Mouse (Mus musculus) hindbrain, embryonic 14.5 days (tissue): Measurements from ENCODE around the gene Park7. TPM values are rescaled to one million over a fixed set of nuclear protein-coding genes. Genes with fewer than 3 reads are reported as not detected.

Experiments
- ATAC-seq: fragments of 200-750 bp; cut with Nextera tagmentation; 2 replicates; pipeline ENCODE4 v1.8.0; 2017; ENCODE audit warnings: moderate number of reproducible peaks, mild to moderate bottlenecking, moderate TSS enrichment, moderate library complexity; ENCODE audit not compliant: low FRiP score
- DNase-seq: peaks from one replicate; pipeline ENCODE4 v3.0.0-alpha.2; 2015; ENCODE audit warnings: low spot score
- H3K27ac ChIP-seq: fragments of 300-500 bp; sonication (generic); 2 replicates; pipeline ENCODE4 v1.5.1; 2014; ENCODE audit warnings: mild to moderate bottlenecking, moderate library complexity
- H3K27me3 ChIP-seq: fragments of 300-500 bp; sonication (generic); 2 replicates; pipeline ENCODE4 v1.6.1; 2014; ENCODE audit warnings: mild to moderate bottlenecking, low read length, mixed read lengths; ENCODE audit not compliant: control insufficient read depth, insufficient read depth
- H3K36me3 ChIP-seq: fragments of 300-500 bp; sonication (generic); replicated peaks from 2 replicates; pipeline ENCODE4 v1.6.1; 2014; ENCODE audit not compliant: control insufficient read depth, insufficient read depth
- H3K4me1 ChIP-seq: fragments of 300-500 bp; sonication (generic); replicated peaks from 2 replicates; pipeline ENCODE4 v1.6.1; 2014; ENCODE audit warnings: antibody characterized with exemption, low read length, mixed read lengths; ENCODE audit not compliant: control insufficient read depth, insufficient read depth
- H3K4me2 ChIP-seq: fragments of 300-500 bp; sonication (generic); replicated peaks from 2 replicates; pipeline ENCODE4 v1.6.1; 2014; ENCODE audit warnings: mild to moderate bottlenecking, moderate library complexity
- H3K4me3 ChIP-seq: fragments of 300-500 bp; sonication (generic); replicated peaks from 2 replicates; pipeline ENCODE4 v1.5.1; 2014; ENCODE audit warnings: mild to moderate bottlenecking, low read length
- H3K9ac ChIP-seq: fragments of 300-500 bp; sonication (generic); 2 replicates; pipeline ENCODE4 v1.6.1; 2014
- H3K9me3 ChIP-seq: fragments of 300-500 bp; sonication (generic); 2 replicates; pipeline ENCODE4 v1.6.1; 2016; ENCODE audit warnings: low read length; ENCODE audit not compliant: control insufficient read depth
- WGBS: fragments of 180-500 bp; shearing (Covaris S2); extraction: QIAGEN DNeasy Blood & Tissue Kit; methylation state at CpG from one replicate; pipeline ENCODE4 v1.1.7; 2014; 5-methylcytosine and 5-hydroxymethylcytosine counted together
- polyA plus RNA-seq: library from polyadenylated mRNA; unstranded; fragments of >200 nt; fragmentation: Nextera tagmentation; extraction: Ambion mirVana; gene quantifications from 2 replicates; pipeline ENCODE4 v1.2.1, GENCODE M21; 2014

Park7 gene
- 383 and 392 TPM in 2 replicates for polyA plus RNA-seq

DNA sequence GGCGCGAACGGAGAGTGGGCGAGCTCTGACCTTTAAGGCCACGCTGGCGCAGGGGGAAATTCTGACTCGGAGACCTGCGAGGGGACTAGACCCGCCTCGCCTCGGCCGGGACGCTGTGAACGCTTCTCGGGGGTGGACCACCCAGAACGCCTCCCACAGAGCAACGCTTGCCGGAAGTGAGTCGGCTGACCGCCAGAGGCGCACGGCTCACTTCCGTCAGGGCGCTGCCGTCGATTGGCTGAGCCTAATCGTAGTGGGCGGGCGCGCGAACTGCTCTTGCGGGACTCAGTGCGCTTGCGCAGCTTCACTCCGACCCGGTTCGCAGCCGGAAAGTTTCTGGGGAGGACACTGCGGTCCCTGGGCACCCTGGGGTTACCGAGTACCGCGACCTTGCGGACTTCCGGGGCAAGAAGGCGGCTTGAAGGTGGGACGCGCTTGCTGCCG, at the start of gene Park7, which contains the start of gene Tnfrsf9:
Gene Park7, minus strand, starts transcription at position 148 of the 444 bp plus-strand sequence.
Gene Tnfrsf9, plus strand, starts transcription at position 273 of the 444 bp plus-strand sequence.
- Histone ChIP-seq H3K9me3 (no peaks in the 10 kb centered on the region), H3K4me1 (peaks cover 23% of the 10 kb centered on the region), H3K4me3 (peak within 1 kb of the TSS; percentile 58), H3K27me3 (no peaks in the 10 kb centered on the region), H3K4me2 (peak within 1 kb of the TSS; percentile 66), H3K36me3 (no peaks in the 10 kb centered on the region), H3K27ac (peak within 1 kb of the TSS; percentile 82), H3K9ac (peak within 1 kb of the TSS; percentile 69)
- DNase-seq (peak; percentile 96), ATAC-seq (peak; percentile 89)
- WGBS: 0% methylated on average over 48 of the region's 48 CpGs

DNA sequence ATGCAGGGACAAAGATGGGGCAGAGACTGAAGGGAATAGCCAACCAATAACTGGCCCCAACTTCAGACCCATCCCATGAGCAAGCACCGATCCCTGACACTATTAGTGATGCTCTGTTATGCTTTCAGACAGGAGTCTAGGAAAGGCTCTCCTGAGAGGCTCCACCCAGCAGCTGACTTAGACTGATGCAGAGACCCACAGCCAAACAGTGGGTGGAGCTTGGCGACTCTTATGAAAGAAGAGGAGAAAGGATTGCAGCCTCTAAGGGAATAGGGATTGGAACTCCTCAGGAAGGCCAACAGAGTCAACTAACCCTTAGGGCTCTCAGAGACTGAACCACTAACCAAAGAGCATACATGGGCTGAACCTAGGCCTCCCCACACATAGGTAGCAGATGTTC, 49.5 kb upstream of the Park7 start:
- DNase-seq (no peak), ATAC-seq (no peak)
- Histone ChIP-seq H3K4me1 (no peaks in the 10 kb centered on the region), H3K27me3 (no peaks in the 10 kb centered on the region), H3K4me3 (no peak overlapping the region), H3K9me3 (no peaks in the 10 kb centered on the region), H3K4me2 (no peak overlapping the region), H3K9ac (no peak overlapping the region), H3K36me3 (no peaks in the 10 kb centered on the region), H3K27ac (no peak overlapping the region)
- 74% methylated on average over 2 of the region's 2 CpGs for WGBS

DNA sequence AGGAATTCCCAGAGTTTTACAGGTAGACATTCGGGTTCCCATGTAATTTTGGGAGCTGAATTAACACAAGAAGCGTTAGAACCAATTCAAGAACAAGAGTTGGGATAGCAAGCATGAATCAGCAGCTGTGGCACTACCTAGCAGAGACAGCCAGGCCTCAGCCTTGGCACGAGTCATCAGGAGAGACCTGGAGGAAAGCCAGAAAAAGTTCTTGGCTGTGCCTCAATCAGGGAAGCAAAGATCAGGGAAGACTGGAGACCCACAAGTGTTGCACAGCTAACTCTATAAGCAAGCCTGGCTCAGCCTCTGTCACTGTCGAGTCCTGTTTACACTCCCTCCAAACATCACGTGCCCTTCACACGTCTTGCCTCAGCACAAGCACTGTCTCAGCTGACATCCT, 48.0 kb upstream of the Park7 start:
- no peak overlapping the region for H3K4me2 ChIP-seq
- WGBS: 70% methylated on average over 6 of the region's 6 CpGs
- H3K36me3 ChIP-seq: no peaks in the 10 kb centered on the region
- no peaks in the 10 kb centered on the region for H3K27me3 ChIP-seq
- H3K4me3 ChIP-seq: no peak overlapping the region
- no peak overlapping the region for H3K9ac ChIP-seq
- no peak overlapping the region for H3K27ac ChIP-seq
- no peaks in the 10 kb centered on the region for H3K4me1 ChIP-seq
- DNase-seq (peak; percentile 34), ATAC-seq (no peak)
- H3K9me3 ChIP-seq: no peaks in the 10 kb centered on the region

DNA sequence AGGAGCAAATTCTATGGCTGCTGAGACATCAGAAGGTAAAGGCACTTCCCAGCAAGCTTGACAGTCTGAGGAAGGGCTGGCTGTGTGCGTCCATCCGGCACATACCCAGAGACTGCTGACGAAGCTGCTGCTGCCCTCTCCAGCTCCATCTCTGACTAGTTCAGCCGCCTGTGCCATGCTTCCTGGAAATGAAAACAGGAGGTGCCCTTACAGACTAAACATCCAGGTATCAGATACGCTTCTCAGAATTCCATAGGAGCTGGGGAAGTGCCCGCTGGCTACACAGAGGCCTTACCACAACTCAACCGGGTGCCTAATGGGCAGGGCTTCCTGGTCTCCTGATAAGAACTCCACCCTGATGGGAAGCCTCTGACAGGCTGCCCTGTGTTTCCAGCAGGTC, 44.3 kb upstream of the Park7 start:
- ATAC-seq (no peak), DNase-seq (no peak)
- no peaks in the 10 kb centered on the region for H3K4me1 ChIP-seq
- no peak overlapping the region for H3K4me2 ChIP-seq
- H3K9ac ChIP-seq: no peak overlapping the region
- no peak overlapping the region for H3K4me3 ChIP-seq
- H3K27me3 ChIP-seq: no peaks in the 10 kb centered on the region
- 79% methylated on average over 7 of the region's 7 CpGs for WGBS
- no peaks in the 10 kb centered on the region for H3K36me3 ChIP-seq
- no peak overlapping the region for H3K27ac ChIP-seq
- no peaks in the 10 kb centered on the region for H3K9me3 ChIP-seq

DNA sequence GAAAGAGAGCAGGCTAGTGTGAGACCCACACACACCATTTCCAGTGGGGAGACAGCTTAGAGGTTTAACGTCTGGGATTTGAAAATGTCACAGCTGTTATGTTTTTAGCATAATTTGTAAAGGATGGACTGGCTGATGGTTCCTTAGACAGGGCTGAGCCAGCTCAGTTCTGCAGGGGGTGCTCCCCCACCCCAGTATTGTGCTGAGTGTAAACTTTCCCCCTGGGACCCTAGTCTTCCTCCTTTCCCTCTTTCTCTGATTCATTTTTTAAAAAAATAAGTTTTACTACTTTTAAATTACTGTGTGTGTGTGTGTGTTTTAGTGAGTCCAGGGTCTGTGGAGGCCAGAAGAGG, 42.8 kb upstream of the Park7 start:
- Histone ChIP-seq H3K4me1 (no peaks in the 10 kb centered on the region), H3K4me2 (no peak overlapping the region), H3K4me3 (no peak overlapping the region), H3K9me3 (no peaks in the 10 kb centered on the region), H3K36me3 (no peaks in the 10 kb centered on the region), H3K27ac (peak overlapping the region; percentile 72), H3K27me3 (no peaks in the 10 kb centered on the region), H3K9ac (no peak overlapping the region)
- DNase-seq (no peak), ATAC-seq (no peak)
- 20% methylated on average over 1 of the region's 1 CpGs for WGBS

DNA sequence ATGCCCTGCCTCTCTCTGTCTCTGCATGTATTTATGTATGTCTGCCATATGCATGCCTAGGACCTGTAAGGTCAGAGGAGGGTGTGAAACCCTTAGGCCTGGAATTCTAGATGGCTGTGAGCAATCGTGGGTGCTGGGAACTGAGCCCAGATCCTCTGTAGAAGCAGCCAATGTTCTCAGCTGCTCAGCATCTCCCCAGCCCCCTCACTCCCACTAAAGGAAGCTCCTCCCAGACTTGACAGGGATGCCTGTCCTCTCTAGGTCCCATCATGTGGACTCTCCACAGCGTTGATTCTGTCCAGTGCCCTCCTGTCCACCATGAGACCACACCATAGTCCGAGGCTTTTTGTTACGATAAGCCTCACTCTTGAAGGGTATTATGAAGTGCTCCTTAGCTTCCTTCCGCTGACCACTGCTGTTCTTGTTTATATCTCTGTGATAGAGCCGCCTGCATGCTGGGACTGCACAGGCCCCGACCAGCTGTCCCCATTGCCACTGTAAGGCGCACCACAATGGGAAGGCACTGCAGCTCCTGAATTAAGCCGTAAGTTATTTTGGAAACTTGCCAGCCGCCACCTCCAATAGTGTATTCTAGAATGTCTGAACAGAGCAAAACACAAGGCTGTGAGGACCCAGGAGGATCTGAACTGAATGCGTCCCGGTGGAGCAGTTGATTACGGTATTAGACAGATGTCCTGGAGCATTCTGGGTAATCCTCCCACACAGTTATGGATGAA, 42.3 kb upstream of the Park7 start:
- no peak overlapping the region for H3K9ac ChIP-seq
- 47% methylated on average over 13 of the region's 13 CpGs for WGBS
- no peaks in the 10 kb centered on the region for H3K9me3 ChIP-seq
- H3K27me3 ChIP-seq: no peaks in the 10 kb centered on the region
- ATAC-seq: peak; percentile 85
- no peak overlapping the region for H3K4me3 ChIP-seq
- peak overlapping the region; percentile 72 for H3K27ac ChIP-seq
- peak; percentile 63 for DNase-seq
- no peaks in the 10 kb centered on the region for H3K36me3 ChIP-seq
- no peaks in the 10 kb centered on the region for H3K4me1 ChIP-seq
- no peak overlapping the region for H3K4me2 ChIP-seq

DNA sequence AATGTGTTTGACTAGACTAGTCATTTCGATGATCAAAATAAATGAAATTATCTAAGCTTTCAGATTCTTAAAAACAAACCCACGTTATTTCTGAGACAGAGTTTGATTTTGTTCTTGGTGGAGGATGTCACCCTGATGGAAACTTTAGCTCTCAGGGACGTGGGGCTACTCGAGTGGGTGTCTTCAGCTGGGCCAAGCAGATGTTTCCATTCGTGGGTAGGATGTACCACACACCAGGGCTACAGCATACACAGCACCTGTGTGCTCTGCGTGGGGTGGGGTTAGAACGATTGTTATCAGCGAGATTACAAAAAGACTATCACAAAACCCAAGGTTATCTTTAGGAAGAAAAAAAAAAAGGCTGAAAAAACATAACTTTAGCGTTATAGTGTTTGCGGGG, 36.7 kb upstream of the Park7 start:
- Histone ChIP-seq H3K4me3 (no peak overlapping the region), H3K36me3 (no peaks in the 10 kb centered on the region), H3K4me2 (no peak overlapping the region), H3K9me3 (no peaks in the 10 kb centered on the region), H3K27me3 (no peaks in the 10 kb centered on the region), H3K4me1 (no peaks in the 10 kb centered on the region), H3K27ac (no peak overlapping the region), H3K9ac (no peak overlapping the region)
- DNase-seq (no peak), ATAC-seq (no peak)
- 86% methylated on average over 10 of the region's 10 CpGs for WGBS

DNA sequence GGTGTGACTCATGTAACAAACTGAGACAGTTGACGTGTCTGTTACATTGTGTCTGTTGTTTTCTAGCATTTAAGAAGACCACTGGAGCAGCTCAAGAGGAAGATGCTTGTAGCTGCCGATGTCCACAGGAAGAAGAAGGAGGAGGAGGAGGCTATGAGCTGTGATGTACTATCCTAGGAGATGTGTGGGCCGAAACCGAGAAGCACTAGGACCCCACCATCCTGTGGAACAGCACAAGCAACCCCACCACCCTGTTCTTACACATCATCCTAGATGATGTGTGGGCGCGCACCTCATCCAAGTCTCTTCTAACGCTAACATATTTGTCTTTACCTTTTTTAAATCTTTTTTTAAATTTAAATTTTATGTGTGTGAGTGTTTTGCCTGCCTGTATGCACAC, 30.5 kb upstream of the Park7 start:
- Histone ChIP-seq H3K9me3 (no peaks in the 10 kb centered on the region), H3K36me3 (no peaks in the 10 kb centered on the region), H3K27ac (no peak overlapping the region), H3K4me2 (no peak overlapping the region), H3K4me3 (no peak overlapping the region), H3K27me3 (no peaks in the 10 kb centered on the region), H3K4me1 (no peaks in the 10 kb centered on the region), H3K9ac (no peak overlapping the region)
- WGBS: 96% methylated on average over 7 of the region's 7 CpGs
- ATAC-seq (no peak), DNase-seq (no peak)

DNA sequence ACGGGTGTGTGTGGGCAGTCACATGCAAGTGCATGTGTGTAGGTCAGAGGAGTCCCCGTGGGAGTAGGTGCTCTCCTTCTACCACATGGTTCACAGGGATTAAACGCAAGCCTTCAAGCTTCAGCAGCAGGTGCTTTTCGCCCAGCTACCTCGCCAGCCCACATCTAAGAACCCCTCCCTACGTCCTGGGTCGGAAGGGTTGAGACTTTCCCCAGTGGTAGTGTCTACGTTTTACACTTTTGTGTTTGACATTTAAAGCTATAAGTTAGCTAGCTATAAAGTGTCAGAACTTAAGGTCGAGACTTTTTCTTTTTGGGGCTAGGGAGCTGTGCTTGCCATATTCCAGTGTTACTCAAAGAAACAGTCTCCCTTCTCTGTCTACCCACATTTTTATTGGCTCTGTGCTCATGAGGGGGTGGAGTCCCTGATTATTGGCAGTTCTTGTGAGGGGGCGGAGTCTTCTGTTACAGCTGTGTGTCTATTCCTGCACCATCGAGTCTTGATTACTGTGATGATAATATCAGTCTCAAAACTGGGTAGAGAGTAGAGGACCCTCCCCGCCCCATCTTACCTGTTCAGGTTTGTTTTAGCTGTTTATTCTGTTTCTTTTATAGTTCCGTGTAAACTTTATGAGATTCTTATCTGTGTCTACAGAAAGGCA, 25.9 kb upstream of the Park7 start:
- H3K9ac ChIP-seq: no peak overlapping the region
- no peak overlapping the region for H3K27ac ChIP-seq
- DNase-seq (no peak), ATAC-seq (no peak)
- WGBS: 69% methylated on average over 13 of the region's 13 CpGs
- no peak overlapping the region for H3K4me2 ChIP-seq
- no peak overlapping the region for H3K4me3 ChIP-seq
- H3K27me3 ChIP-seq: no peaks in the 10 kb centered on the region
- no peaks in the 10 kb centered on the region for H3K9me3 ChIP-seq
- no peaks in the 10 kb centered on the region for H3K36me3 ChIP-seq
- no peaks in the 10 kb centered on the region for H3K4me1 ChIP-seq
